Mouse (Mus musculus): ENCODE data around the gene Dync2li1.

Dync2li1 gene

DNA sequence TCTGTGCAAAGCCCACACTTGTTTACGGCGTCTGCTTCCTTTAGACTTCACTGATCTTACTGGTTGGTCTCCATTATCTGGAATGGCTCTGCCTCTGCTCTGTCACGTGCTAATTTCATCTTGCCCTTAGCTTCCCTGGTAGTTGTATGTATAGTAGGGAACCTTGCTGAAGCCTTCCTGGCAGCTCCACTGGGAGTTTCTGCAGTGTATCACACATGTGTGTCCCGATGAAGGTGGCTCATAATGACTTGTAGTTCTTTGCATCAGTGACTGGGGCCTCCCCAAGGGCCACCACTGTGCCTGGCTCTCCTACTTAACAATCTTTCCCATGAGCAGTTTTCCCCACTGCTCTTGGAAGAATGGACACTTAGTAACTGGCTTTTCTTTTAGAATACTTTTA, 17.7 kb upstream of the Dync2li1 start:
- DNase-seq (ENCODE audit: extremely low read depth, low read depth) = no peak

DNA sequence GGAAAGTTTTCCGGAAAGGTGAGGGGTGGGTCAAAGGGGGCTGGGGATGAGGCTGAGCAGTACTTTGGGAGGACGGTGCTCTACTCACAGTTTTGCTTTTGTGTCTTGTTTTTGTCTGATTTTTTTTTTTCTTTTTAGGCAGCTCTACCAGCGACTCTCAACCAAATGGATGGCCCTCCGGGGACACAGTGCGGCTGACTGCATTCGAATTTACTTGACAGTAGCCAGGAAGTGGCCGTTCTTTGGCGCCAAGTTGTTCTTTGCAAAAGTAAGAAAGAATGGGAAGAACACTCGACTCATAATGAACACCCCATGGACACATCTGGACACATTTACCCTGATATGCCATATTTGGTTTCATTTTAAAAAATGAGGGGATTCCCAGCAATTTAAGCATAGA, 14.8 kb upstream of the Dync2li1 start:
- DNase-seq (ENCODE audit: extremely low read depth, low read depth) = no peak

DNA sequence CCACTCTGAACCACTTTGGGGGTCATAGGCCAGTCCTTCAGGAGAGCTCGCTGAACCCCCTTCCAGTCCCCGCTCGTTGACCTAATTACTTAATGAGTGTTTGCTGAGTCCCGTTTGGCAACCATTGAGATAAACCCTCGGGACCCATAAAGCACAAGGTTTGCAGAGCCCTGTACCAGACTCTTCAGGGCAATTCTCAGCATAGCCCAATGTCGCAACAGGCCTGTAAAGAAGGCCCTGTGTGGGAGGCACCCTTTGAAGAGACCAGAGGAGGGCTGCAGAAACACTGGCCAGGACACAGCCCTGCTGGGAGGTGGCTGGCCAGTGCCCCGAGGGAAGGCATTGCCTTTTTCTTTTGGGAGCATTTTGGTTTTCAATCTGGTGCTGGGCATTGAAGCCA, 14.3 kb upstream of the Dync2li1 start:
- no peak for DNase-seq (ENCODE audit: extremely low read depth, low read depth)

DNA sequence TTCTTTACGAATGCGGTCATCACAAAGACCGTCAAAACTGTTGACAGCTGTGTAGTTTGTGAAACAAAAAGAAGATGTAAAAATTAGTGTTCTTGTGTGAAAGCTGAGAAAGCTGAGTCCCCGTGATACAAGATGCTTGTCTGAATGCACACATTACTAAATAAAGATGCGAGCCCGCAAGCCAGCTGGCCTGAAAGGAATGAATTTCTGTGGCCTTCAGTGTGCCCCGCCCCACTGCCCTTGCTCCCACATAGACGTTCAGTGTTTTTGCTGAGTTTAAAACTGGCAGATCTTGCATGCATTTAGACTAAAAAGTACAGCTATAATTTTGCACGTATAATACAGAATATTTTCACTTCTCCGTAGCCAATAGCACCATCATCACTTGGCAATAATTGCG, 10.5 kb upstream of the Dync2li1 start:
- no peak for DNase-seq (ENCODE audit: extremely low read depth, low read depth)

DNA sequence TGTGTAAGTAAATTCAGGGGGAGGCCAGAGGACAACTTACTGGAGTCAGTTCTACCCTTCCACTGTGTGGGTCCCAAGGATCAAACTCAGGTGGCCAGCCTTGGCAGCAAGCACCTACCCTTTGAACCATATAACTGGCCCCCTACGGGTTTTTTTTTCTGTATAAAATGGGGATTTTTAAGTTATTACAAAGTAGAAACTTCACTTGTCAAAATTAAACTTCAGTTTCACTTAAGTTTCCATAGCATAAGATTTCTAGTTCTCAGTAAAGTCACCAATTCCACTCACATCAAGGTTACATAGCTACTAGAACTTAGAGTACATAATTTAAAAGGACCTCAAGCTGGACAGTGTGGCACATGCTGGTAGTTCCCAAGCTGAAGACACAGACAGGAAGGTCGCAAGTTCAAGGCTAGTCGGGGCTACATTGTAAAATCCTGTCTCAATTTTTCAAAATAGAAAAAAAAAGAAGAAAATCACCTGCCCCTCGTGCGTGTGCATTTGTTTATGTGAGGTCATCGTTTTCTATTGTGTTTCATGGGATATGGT, 9.7 kb upstream of the Dync2li1 start:
- DNase-seq (ENCODE audit: extremely low read depth, low read depth) = no peak

DNA sequence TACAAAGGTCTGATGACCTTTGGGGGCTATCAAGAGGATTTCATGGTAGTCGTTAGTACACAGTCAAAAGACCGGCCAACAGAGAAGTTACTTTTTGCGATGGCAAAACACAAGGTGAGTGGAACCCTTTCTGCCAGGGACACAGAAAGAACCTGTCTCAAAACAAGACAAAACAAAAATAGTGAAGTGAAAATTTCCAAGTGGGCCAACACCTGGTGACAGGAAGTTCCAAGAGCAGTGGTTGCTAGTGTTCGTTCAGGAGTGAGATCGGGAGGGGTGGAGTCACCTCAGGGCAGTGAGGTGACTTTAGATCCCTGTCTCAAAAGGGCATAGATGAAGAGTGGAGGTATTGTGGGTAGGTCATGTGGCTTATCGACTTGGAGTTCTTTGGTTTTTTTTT, 8.3 kb upstream of the Dync2li1 start:
- DNase-seq (ENCODE audit: extremely low read depth, low read depth) = no peak

DNA sequence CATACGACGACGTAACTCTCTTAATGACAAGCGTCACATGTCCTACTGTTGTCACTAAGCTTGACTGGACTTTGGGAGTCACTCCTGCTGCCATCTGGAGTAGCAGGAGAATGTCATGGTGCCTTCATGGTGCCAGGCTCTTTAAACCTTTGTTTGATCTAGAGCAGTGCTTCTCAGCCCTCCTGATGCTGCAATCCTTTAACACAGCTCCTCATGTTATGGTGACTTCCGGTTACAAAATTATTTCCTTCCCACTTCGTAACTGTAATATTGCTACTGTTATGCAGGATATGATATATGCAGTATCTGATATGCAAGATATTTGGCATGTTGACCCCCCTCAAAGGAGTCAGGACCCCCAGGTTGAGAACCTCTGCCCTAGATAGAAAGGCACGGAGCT, 7.2 kb upstream of the Dync2li1 start:
- DNase-seq (ENCODE audit: extremely low read depth, low read depth) = no peak

DNA sequence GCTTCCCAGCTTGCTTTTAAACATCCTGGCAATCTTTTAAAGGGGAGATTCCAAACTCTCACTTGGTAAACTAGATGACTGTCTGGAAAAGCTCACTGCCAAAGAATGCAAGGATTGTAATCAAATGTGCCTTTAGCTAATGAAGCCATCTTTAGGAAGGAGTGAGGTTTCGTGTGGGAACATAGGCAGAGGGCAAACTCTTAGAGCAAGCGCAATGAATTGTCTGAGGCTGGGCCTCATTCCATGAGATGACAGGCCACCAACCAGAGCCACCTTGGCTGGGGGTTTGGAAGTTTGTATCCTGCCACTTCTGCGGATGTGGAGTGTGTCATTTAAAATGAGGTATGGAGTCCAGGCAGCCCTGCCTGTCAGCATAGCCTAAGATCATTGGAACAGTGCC, 6.2 kb upstream of the Dync2li1 start:
- no peak for DNase-seq (ENCODE audit: extremely low read depth, low read depth)

DNA sequence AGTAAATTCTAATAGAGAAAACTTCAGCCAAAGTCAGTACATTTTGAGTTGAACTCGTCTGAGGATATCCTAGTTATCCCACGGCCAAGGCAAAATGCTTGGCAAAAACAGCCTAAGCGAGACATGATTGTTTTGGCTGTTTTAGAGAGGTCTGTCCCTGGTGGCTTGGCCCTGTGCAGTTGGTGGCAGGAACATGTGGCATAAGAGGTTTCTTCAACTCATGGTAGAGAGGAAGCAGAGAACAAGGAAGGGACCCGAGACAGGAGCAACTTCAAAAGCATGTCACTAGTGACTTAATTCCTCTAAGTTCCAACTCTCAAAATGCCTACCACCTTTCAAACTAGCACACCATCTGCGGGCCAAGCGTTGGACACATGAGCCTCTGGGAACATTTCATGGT, 5.7 kb upstream of the Dync2li1 start:
- DNase-seq (ENCODE audit: extremely low read depth, low read depth) = no peak

DNA sequence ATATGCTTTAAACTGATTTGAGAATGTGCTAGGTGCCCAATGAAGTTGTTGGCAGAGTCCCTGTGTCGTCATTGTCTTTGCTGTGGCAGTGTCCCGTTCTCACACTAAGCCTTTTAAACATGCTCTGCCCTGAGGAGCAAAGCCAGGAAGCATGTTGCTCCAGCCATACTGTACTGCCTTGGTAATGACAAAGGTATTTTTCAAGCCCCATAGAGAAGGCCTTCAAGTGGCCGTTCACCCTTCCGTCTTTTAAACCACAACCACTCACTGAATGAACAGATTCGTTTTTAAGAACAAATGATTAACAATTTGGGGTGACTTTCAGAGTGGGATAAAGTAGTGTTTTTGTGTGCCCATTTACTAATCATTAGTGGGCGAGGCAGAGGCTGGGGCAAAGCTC, 5.1 kb upstream of the Dync2li1 start:
- DNase-seq (ENCODE audit: extremely low read depth, low read depth) = no peak

DNA sequence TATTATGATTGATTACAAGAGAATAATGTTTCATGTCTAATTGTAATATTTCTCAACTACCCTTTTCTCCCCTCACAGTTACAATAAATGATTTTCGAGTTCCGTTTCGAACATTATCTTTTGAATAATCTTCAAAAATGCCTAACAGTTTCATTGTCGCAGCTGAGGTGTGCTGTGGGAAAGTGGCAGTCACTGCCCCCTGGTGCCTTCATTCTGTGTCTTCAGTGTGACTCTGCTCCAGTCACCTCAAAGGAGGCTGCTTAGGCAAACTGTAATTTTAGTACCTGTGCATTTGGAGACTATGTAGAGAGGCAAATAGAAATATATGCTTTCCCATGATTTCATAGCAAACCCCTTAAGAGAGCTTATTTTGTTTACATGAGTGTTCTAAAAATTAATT, 4.3 kb upstream of the Dync2li1 start:
- no peak for DNase-seq (ENCODE audit: extremely low read depth, low read depth)

DNA sequence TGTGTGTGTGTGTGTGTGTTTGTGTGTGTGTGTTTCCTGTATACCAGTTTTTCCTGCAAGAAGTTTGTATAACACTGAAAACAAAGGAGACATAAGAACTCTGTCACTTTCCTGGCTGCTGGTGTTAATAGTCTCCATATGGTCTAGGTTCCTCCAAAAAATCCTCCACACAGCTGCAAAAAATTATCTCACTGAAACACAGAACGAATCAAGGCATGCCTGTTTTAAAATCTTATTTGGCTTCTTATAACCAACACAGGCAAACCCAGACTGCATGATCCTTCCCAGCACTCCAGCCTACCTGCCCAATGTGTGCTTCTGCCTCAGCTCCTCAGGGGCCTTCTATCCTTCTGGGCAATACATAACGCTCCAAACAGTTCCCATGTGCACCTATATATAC, 3.4 kb upstream of the Dync2li1 start:
- no peak for DNase-seq (ENCODE audit: extremely low read depth, low read depth)

DNA sequence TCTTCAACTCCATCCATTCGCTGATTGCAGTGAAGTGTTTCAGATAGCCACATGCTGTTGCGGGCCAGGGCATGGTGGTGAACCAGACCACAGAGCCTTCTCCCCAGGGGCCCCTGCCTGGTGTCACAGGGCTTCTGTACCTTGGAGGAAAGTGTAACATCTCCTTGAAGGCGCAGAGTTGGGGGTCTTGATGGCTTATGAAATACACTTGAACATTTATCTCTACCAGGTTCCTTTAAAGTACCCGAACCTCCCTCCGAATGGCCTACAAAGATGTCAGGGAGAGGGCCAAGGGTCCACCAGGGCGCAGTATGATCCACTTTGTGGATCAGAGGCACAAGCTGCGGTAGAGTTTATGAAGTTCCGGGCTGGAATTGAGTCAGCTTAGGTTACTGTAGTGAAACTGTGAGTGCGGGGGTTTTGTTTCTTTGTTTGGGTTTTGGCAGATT, 585 bp downstream of the Dync2li1 start:
- no peak for DNase-seq (ENCODE audit: extremely low read depth, low read depth)

DNA sequence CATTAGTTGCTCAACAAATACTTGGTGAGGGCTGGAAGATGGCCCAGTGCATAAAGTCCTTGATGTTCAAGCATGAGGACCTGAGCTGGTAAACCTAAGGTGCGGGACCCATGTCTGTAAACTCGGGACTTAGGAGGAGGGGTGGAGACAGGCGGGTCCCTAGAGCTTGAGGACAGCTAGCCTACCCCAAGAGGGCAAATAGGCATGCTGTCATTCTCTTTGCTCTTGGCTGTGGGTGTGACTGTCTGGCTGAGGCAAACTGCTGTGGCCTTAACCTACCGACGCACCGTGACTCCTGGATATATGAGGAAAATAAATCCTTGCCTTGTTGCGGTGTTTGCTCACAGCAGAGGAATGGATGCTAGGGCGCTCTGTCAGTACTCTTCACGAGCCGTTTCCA, 1.4 kb downstream of the Dync2li1 start:
- no peak for DNase-seq (ENCODE audit: extremely low read depth, low read depth)

DNA sequence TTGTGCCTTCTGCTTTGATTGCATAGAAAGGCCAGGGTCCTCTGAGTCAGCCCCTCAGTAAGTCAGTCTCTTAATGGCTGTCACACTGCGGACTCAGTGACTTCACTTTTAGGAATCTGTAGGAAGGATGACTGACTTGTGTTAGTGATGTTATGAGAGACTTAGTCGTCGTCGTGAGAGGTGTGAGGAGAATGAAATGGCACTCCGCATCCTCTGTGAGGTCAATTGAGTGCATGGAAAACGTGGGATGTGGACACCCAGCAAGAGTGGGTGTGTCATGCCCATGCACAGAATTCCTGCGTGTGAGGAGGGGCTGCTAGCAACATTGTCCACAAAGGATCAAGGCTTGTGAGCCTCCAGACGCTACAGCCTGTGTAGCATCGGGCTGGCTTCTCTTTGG, 2.3 kb downstream of the Dync2li1 start:
- DNase-seq (ENCODE audit: extremely low read depth, low read depth) = no peak

DNA sequence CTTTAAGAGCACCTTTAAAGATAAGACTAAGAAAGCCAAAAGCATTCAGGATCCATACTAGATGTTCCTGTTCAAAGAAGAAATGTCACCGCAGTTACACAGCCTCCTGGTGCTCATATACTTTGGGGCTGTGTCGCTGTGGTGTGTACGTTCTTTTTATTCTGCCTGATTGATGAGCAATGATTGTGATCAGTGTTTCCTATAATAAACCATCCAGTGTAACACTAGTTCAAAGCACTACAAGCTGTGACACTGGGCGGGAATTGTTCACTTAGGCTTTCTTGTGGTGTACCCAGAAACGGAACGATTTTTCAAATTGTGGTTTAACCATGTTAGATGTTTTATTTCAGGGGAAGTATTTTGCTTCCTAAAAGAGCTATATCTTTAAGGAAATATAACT, 5.5 kb downstream of the Dync2li1 start:
- DNase-seq (ENCODE audit: extremely low read depth, low read depth) = no peak

DNA sequence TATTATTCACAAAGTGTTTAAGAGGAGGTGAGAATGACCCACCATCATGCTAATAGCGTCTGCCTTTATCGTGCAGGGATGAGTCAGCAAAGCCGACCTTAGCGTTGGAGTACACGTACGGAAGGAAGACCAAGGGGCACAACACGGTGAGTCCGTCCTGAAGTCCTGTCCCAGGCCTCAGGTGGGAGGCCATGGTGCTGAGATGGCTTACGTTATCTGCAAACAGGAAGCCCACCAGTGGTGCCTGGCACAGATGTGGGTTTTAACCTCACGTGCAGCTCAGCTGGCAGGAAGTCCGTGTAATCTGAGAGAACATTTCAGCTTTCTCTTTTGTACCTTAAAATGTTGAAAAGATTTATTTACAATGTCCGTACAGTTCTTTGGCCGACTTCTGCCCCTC, 7.1 kb downstream of the Dync2li1 start:
- no peak for DNase-seq (ENCODE audit: extremely low read depth, low read depth)

DNA sequence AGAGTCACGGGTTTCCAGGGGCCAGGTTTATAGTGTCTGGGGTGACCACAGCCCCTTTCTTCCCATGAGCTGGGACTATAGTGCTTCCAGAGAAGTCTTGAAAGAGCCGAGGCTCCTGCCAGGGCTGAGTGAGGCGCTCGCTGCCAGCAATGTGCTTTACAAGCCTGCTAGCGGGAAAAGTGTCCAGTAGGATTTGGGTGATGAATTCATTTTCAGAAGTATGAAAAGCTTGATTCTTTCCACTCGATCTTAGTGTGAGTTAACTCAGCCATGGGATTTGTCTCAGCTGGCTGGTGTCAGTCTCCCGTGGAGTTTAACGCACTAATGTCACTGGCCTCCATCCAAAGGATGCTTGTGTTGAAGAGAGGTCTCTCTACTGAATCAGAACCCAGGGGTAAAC, 10.0 kb downstream of the Dync2li1 start:
- no peak for DNase-seq (ENCODE audit: extremely low read depth, low read depth)

DNA sequence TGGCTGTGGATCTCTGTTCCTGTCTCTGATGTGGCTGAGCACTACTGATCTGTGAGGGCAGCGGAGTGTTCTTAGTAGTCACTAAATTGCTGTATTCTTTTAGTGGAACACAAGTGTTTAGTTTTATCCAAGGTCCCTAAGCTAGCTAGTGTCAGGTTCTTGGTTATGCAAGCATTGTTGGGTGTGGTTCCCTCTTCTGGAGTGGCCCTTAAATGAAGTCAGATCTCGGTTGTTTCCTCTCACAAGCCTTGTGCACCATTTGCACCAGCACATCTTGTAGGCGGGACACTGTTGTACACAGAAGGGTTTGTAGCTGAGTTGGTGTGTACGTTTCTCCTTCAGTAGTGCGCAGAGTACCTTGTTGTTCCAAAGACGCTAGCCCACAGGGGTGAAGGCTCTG, 11.7 kb downstream of the Dync2li1 start:
- no peak for DNase-seq (ENCODE audit: extremely low read depth, low read depth)

DNA sequence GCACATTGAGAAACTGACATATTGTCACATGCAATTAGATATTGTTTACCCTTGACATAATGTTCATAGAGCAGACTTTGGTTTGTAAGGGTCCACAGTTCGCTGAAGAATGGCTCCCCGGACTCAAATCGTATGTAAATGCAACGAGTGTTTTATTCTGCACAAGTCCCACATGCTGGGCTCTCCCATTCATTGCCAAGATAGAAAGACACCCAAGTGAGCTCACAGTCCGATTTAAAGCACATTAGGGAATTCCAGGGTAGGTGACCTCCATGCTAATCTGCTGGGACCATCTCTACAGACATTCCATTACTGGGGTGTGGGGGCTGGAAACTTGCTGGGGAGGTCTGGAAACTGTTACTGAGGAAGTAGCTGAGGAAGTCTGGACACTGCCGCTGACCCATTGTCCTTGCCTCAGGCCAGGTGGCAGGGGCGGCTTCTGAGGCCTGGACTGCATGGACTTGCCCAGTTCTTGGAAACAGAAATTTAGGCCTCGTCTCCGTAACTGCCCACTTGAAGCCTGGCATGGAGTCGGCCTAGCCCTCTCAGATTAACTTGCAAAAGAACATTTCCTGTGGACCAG, 13.6 kb downstream of the Dync2li1 start:
- DNase-seq (ENCODE audit: extremely low read depth, low read depth) = no peak

DNA sequence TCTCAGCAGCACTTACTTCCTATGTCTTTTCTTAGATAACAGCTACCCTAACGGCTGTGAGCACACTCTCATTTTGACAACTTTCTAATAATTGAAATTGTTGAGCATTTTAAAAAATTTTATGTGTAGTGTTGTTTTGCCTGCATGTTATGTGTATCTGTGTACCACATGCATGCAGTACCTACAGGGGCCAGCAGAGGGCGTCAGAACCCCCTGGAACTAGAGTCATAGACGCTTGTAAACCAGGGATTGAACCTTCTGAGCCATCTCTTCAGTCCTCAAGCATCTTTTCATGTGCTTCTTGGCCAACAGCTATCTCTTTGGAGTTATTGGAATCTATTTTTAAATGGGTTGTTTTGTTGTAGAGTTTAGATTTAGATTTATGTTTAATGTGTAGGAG, 15.6 kb downstream of the Dync2li1 start:
- peak; percentile 34 for DNase-seq (ENCODE audit: extremely low read depth, low read depth)

DNA sequence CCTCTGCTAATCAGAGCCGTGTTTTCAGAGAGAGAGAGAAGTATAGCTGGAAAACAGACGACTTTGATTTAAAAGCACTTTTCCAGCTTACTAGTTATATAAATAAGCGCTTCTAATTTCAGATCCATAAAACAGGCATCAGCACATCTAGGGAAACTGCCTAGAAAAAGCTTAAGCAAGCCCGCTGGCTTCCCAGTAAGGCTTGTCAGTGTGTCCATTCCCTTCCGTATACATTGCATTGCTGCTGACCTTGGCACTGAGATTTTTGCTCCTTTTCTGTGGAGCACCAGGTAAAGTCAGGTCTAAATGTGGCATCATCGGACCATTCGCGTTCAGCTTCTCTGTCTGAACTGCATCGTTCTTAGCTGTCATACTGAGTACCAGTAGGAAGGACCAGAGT, 16.0 kb downstream of the Dync2li1 start:
- DNase-seq (ENCODE audit: extremely low read depth, low read depth) = no peak

DNA sequence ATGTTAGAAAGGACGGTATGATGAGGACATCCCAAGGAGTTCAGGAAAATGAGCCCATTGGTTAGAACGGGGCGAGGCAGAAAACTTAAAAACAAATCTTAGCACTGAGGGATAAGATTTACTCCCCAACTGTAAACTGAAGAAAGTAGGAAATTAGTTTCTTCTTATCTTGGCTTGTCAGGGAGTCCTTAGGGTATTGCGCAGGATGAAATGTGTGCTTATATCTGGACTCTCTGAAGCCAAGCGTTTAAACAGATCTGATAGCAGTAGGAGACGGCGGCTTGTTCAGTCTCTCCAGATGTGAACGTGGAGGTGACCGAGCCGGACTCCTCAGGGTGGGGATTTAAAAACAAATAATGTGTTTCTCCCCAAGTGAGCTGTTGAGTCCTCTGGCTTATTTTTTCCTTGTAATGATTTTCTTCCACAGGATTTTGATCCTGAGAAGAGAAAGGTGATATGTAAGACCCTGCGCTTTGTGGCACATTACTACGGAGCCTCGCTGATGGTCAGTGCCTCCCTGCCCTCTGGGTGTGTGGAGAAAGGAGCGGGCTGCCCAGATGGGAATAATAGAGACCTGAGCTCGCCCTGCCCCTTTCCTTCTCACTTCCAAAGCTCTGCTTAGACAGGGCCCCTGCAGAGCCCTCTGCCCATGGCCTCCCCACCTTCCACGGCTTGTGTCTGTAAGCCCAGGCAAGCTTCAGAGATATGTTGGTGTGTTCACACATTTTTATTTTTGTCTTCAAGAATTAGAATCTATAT, 18.2 kb downstream of the Dync2li1 start:
- DNase-seq (ENCODE audit: extremely low read depth, low read depth) = peak; percentile 38
